Mouse (Mus musculus): Measurements from ENCODE around the gene Scube2. TPM values are rescaled to one million over a fixed set of nuclear protein-coding genes. Genes with fewer than 3 reads are reported as not detected.

The Scube2 gene
- polyA plus RNA-seq, 1 experiment from 2014 or later = 1.8 TPM

- Histone ChIP-seq H3K27me3 (ENCODE audit: insufficient read depth, low read length) (peaks cover 17% of the 10 kb centered on the region), H3K27ac (ENCODE audit: low read length) (no peak overlapping the region), H3K9ac (replicated peaks; ENCODE audit: low read length) (no peak overlapping the region), H3K4me1 (ENCODE audit: insufficient read depth, low read length) (no peaks in the 10 kb centered on the region), H3K4me3 (ENCODE audit: low read length) (no peak overlapping the region), H3K9me3 (ENCODE audit: low read length) (no peaks in the 10 kb centered on the region), H3K36me3 (ENCODE audit: insufficient read depth, low read length) (no peaks in the 10 kb centered on the region), H3K4me2 (replicated peaks; ENCODE audit: low read depth, low read length) (no peak overlapping the region)
- peak; percentile 83; the same call in 1 of the 2 replicates for ATAC-seq (ENCODE audit: low FRiP score, low TSS enrichment)
- WGBS = 52% methylated on average over 7 of the region's 7 CpGs
These were observed 5.3 kb downstream of the Scube2 start for GRCm38 (mm10) chr7:109860162-109860561.

- H3K4me3 ChIP-seq (ENCODE audit: low read length) = no peak overlapping the region
- no peaks in the 10 kb centered on the region for H3K36me3 ChIP-seq (ENCODE audit: insufficient read depth, low read length)
- no peak overlapping the region for H3K4me2 ChIP-seq (replicated peaks; ENCODE audit: low read depth, low read length)
- no peaks in the 10 kb centered on the region for H3K9me3 ChIP-seq (ENCODE audit: low read length)
- ATAC-seq (ENCODE audit: low FRiP score, low TSS enrichment) = no peak
- 62% methylated on average over 6 of the region's 6 CpGs for WGBS
- peaks cover 9% of the 10 kb centered on the region for H3K27me3 ChIP-seq (ENCODE audit: insufficient read depth, low read length)
- H3K9ac ChIP-seq (replicated peaks; ENCODE audit: low read length) = no peak overlapping the region
- H3K27ac ChIP-seq (ENCODE audit: low read length) = no peak overlapping the region
- H3K4me1 ChIP-seq (ENCODE audit: insufficient read depth, low read length) = no peaks in the 10 kb centered on the region
These were observed 6.1 kb downstream of the Scube2 start for GRCm38 (mm10) chr7:109859354-109859753.

DNA sequence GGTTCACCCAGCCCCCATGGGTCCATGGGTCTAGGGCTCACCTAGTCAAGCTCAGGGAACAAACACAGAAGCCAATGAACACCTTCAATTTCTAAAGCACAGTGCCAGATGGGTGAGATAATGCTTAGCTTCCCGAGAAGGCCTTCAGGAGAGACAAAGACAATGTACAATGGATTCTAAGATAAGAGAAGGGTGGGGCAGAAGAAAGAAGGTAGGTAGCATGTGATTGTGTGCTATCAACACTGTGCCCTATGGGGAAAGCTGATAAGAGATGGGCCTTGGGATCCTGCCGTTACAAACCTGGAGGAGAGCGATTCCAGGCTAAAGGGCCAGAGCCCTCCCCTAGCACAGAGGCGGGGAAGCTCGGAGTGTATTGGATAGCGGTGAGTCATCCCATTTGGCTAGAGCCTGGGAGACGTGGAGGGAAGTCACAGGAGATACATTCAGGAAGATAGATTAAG lies 12.7 kb downstream of the Scube2 start:
- Histone ChIP-seq H3K4me1 (ENCODE audit: insufficient read depth, low read length) (no peaks in the 10 kb centered on the region), H3K9ac (replicated peaks; ENCODE audit: low read length) (no peak overlapping the region), H3K27ac (ENCODE audit: low read length) (no peak overlapping the region), H3K9me3 (ENCODE audit: low read length) (no peaks in the 10 kb centered on the region), H3K4me3 (ENCODE audit: low read length) (no peak overlapping the region), H3K36me3 (ENCODE audit: insufficient read depth, low read length) (no peaks in the 10 kb centered on the region), H3K4me2 (replicated peaks; ENCODE audit: low read depth, low read length) (no peak overlapping the region), H3K27me3 (ENCODE audit: insufficient read depth, low read length) (no peaks in the 10 kb centered on the region)
- ATAC-seq (ENCODE audit: low FRiP score, low TSS enrichment) = no peak
- WGBS = 35% methylated on average over 7 of the region's 7 CpGs

- no peak overlapping the region for H3K27ac ChIP-seq (ENCODE audit: low read length)
- H3K36me3 ChIP-seq (ENCODE audit: insufficient read depth, low read length) = no peaks in the 10 kb centered on the region
- WGBS = 79% methylated on average over 7 of the region's 7 CpGs
- H3K9ac ChIP-seq (replicated peaks; ENCODE audit: low read length) = no peak overlapping the region
- H3K27me3 ChIP-seq (ENCODE audit: insufficient read depth, low read length) = no peaks in the 10 kb centered on the region
- no peak overlapping the region for H3K4me2 ChIP-seq (replicated peaks; ENCODE audit: low read depth, low read length)
- no peak overlapping the region for H3K4me3 ChIP-seq (ENCODE audit: low read length)
- no peaks in the 10 kb centered on the region for H3K9me3 ChIP-seq (ENCODE audit: low read length)
- ATAC-seq (ENCODE audit: low FRiP score, low TSS enrichment) = no peak
- no peaks in the 10 kb centered on the region for H3K4me1 ChIP-seq (ENCODE audit: insufficient read depth, low read length)
These were observed 13.5 kb downstream of the Scube2 start for GRCm38 (mm10) chr7:109852017-109852416.

GRCm38 (mm10) chr7:109850531-109850930 lies 14.9 kb downstream of the Scube2 start:
- no peak for ATAC-seq (ENCODE audit: low FRiP score, low TSS enrichment)
- Histone ChIP-seq H3K27me3 (ENCODE audit: insufficient read depth, low read length) (no peaks in the 10 kb centered on the region), H3K27ac (ENCODE audit: low read length) (no peak overlapping the region), H3K9me3 (ENCODE audit: low read length) (no peaks in the 10 kb centered on the region), H3K4me2 (replicated peaks; ENCODE audit: low read depth, low read length) (no peak overlapping the region), H3K4me1 (ENCODE audit: insufficient read depth, low read length) (no peaks in the 10 kb centered on the region), H3K9ac (replicated peaks; ENCODE audit: low read length) (no peak overlapping the region), H3K4me3 (ENCODE audit: low read length) (no peak overlapping the region), H3K36me3 (ENCODE audit: insufficient read depth, low read length) (no peaks in the 10 kb centered on the region)
- WGBS = 72% methylated on average over 3 of the region's 3 CpGs

- WGBS = 58% methylated on average over 8 of the region's 8 CpGs
- no peak overlapping the region for H3K9ac ChIP-seq (replicated peaks; ENCODE audit: low read length)
- no peak overlapping the region for H3K27ac ChIP-seq (ENCODE audit: low read length)
- no peaks in the 10 kb centered on the region for H3K9me3 ChIP-seq (ENCODE audit: low read length)
- H3K4me1 ChIP-seq (ENCODE audit: insufficient read depth, low read length) = no peaks in the 10 kb centered on the region
- no peak overlapping the region for H3K4me3 ChIP-seq (ENCODE audit: low read length)
- no peak for ATAC-seq (ENCODE audit: low FRiP score, low TSS enrichment)
- no peaks in the 10 kb centered on the region for H3K27me3 ChIP-seq (ENCODE audit: insufficient read depth, low read length)
- no peaks in the 10 kb centered on the region for H3K36me3 ChIP-seq (ENCODE audit: insufficient read depth, low read length)
- H3K4me2 ChIP-seq (replicated peaks; ENCODE audit: low read depth, low read length) = no peak overlapping the region
These were observed 15.6 kb downstream of the Scube2 start for GRCm38 (mm10) chr7:109849750-109850434.

DNA sequence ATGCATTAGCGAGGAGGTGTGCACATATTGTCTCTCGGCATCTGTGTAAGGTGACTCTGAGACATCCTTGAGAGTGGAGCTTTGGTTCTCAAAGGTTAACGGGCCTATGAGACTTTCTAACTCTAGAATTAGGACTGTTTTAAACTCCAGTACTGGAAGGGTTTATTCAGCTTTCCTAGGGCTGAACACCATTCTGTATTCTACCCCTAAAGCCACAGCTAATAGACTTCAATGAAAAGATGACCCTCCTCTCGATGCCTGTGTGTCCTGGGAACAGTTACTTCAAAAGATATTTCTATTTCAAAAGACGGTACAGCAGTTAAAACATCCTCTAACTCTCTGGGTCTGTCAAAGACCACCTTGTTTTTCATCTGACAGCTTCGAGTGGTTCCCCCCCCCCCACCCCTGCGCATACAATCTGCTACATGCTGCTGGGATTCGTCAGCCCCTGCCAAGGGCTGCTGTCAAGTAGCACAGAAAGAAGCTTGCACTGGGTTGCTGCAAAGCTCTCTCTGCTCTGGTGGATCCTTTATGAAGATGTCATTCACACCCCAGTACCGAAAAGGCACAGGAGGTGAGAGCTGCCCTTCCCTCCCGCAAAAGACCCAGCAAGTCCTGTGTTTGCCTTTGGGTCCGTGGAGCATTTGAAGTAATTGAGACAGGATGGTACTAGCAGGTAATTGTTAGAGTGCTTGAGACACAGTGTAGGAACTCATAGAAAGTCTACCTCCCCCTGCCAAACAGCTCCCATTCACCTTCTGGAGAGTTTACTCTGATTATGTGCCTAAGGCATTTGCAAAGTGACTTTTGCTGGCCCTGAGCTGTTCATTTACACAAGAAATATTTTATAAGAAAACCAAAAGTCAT lies 16.4 kb downstream of the Scube2 start:
- Histone ChIP-seq H3K4me1 (ENCODE audit: insufficient read depth, low read length) (no peaks in the 10 kb centered on the region), H3K27ac (ENCODE audit: low read length) (no peak overlapping the region), H3K9me3 (ENCODE audit: low read length) (no peaks in the 10 kb centered on the region), H3K36me3 (ENCODE audit: insufficient read depth, low read length) (no peaks in the 10 kb centered on the region), H3K4me3 (ENCODE audit: low read length) (no peak overlapping the region), H3K4me2 (replicated peaks; ENCODE audit: low read depth, low read length) (no peak overlapping the region), H3K27me3 (ENCODE audit: insufficient read depth, low read length) (no peaks in the 10 kb centered on the region), H3K9ac (replicated peaks; ENCODE audit: low read length) (no peak overlapping the region)
- no peak for ATAC-seq (ENCODE audit: low FRiP score, low TSS enrichment)
- whole genome bisulfite sequencing = 46% methylated on average over 11 of the region's 11 CpGs

DNA sequence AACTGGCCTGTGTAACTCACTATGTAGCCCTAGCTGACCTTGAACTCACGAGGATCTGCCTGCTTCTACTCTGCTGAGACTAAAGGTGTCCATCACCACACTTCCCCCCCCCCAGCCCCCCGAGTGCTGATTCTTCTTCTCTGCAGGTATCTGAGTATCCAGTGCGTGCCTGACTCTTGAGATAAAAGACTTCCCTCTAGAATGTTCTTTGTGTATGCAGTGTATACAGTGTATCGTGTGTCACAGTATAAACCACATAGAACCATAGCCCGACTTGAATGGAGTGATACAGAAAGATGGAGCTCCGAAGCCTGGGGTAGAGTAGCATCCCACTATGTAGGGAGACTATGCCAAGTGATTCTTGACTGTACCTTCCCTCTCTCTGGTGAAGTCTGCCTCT lies 21.4 kb downstream of the Scube2 start:
- Histone ChIP-seq H3K27me3 (ENCODE audit: insufficient read depth, low read length) (no peaks in the 10 kb centered on the region), H3K36me3 (ENCODE audit: insufficient read depth, low read length) (no peaks in the 10 kb centered on the region), H3K4me2 (replicated peaks; ENCODE audit: low read depth, low read length) (no peak overlapping the region), H3K4me3 (ENCODE audit: low read length) (no peak overlapping the region), H3K27ac (ENCODE audit: low read length) (no peak overlapping the region), H3K9ac (replicated peaks; ENCODE audit: low read length) (no peak overlapping the region), H3K4me1 (ENCODE audit: insufficient read depth, low read length) (no peaks in the 10 kb centered on the region), H3K9me3 (ENCODE audit: low read length) (no peaks in the 10 kb centered on the region)
- no peak for ATAC-seq (ENCODE audit: low FRiP score, low TSS enrichment)
- WGBS = 84% methylated on average over 6 of the region's 6 CpGs

DNA sequence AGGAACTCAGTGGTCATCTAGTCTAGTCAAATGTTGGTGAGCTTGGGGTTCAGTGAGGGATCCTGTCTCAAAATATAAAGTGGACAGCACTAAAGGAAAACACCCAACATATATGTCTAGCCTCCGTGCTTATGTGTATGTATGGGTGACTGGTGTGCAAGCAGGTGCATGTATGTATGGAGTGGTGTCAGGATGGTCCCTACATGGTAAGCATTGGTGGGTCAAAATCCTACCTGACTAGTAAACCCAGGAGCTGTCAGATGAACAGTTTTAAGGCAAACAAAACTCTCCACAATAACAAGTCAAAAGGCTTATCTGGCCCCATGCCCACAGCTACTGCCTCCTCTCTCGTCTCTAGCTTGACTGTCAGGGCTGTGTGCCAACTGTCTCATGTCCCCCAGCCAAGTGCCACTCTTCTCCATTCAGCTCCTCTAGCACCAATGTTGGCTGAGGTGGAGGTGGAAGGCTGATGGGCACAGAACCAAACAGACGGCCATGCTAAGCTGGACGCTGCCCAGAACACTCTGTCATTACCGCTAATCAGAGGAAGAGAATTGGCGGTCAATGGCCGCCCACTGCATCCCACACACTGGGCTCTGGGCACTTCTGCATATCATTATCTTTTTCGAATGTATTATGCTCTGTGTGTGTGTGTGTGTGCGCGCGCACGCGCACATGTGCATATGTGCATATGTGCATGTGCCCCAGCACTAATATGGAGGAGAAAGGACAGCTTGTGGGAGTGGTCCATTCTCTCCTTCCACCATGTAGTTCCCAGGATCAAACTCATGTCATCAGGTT lies 23.7 kb downstream of the Scube2 start:
- WGBS = 89% methylated on average over 13 of the region's 13 CpGs
- no peak for ATAC-seq (ENCODE audit: low FRiP score, low TSS enrichment)

More for the DNA sequence above, 23.7 kb downstream of the Scube2 start:
- Histone ChIP-seq H3K4me3 (ENCODE audit: low read length) (no peak overlapping the region), H3K27ac (ENCODE audit: low read length) (no peak overlapping the region), H3K36me3 (ENCODE audit: insufficient read depth, low read length) (no peaks in the 10 kb centered on the region), H3K27me3 (ENCODE audit: insufficient read depth, low read length) (no peaks in the 10 kb centered on the region), H3K4me2 (replicated peaks; ENCODE audit: low read depth, low read length) (no peak overlapping the region), H3K9me3 (ENCODE audit: low read length) (no peaks in the 10 kb centered on the region), H3K4me1 (ENCODE audit: insufficient read depth, low read length) (no peaks in the 10 kb centered on the region), H3K9ac (replicated peaks; ENCODE audit: low read length) (no peak overlapping the region)
